Mouse (Mus musculus): Measurements from ENCODE around the gene Cd28. TPM values are rescaled to one million over a fixed set of nuclear protein-coding genes. Genes with fewer than 3 reads are reported as not detected.

Gene Cd28
- total and polyA plus RNA-seq, 3 experiments, result not detected

GRCm38 (mm10) chr1:60807748-60808147, 91.1 kb downstream of the Cd28 start:
- Histone ChIP-seq H3K9ac (ENCODE audit: control insufficient read depth, low read depth, low read length, poor library complexity, severe bottlenecking) (no peak overlapping the region), H3K27me3 (ENCODE audit: control insufficient read depth in 1 of 2, insufficient read depth in 2 of 2, low read length in 2 of 2) (no peaks in the 10 kb centered on the region), H3K36me3 (ENCODE audit: control insufficient read depth in 1 of 2, insufficient read depth in 2 of 2, low read length in 2 of 2) (no peaks in the 10 kb centered on the region), H3K79me2 (ENCODE audit: control insufficient read depth, insufficient read depth, low read length, poor library complexity) (no peaks in the 10 kb centered on the region), H3K4me1 (ENCODE audit: control insufficient read depth in 1 of 2, insufficient read depth in 2 of 2, low read length in 2 of 2) (no peaks in the 10 kb centered on the region), H3K27ac (ENCODE audit: control insufficient read depth, low read depth, low read length) (no peak overlapping the region), H3K9me3 (replicated peaks; ENCODE audit: insufficient read depth, low read length) (no peaks in the 10 kb centered on the region), H3K4me3 (ENCODE audit: control insufficient read depth in 1 of 2, insufficient read depth in 1 of 2, low read depth in 2 of 2, low read length in 2 of 2) (no peak overlapping the region)
- TF ChIP-seq BHLHE40 (IDR thresholded peaks at IDR 0.05; ENCODE audit: borderline replicate concordance, low read depth, low read length) (no peak), RAD21 (IDR thresholded peaks at IDR 0.05; ENCODE audit: low read depth, low read length) (no peak), MYB (IDR thresholded peaks at IDR 0.05; ENCODE audit: low read depth, low read length) (no peak), HCFC1 (IDR thresholded peaks at IDR 0.05; ENCODE audit: low read depth, low read length) (no peak), POLR2AphosphoS2 (IDR thresholded peaks at IDR 0.05; ENCODE audit: low read length) (no peak), ZC3H11A (IDR thresholded peaks at IDR 0.05; ENCODE audit: low read depth, low read length) (no peak), GATA1 (IDR thresholded peaks at IDR 0.05; ENCODE audit: low read depth, low read length) (no peak)
- DNase-seq (ENCODE audit: low read depth, low spot score), result no peak

DNA sequence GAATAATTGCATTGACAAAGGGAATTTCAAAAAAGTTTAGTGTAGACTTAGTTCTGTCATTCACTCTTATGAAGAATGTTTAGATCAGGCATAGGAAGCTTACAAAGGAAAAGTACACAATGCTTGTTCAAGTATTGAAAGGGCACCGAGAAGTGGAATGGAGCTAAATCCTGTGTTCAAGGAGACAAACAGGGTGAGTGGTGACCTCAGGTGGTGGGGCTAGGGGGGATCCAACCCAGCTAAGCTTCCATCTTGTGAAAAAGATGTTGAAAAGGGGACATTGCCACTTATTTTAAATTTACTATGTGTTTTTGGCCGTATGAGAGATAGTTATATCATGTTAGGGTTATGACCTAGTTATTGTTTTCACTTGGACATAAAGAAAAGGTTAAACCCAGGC, 91.9 kb downstream of the Cd28 start:
- no peaks in the 10 kb centered on the region for H3K79me2 ChIP-seq (ENCODE audit: control insufficient read depth, insufficient read depth, low read length, poor library complexity)
- no peak for DNase-seq (ENCODE audit: low read depth, low spot score)
- no peak for TF ChIP-seq RAD21 (IDR thresholded peaks at IDR 0.05; ENCODE audit: low read depth, low read length)
- no peak for TF ChIP-seq ZKSCAN1 (IDR thresholded peaks at IDR 0.05; ENCODE audit: low read depth, low read length)
- TF ChIP-seq ZC3H11A (IDR thresholded peaks at IDR 0.05; ENCODE audit: low read depth, low read length), result no peak
- TF ChIP-seq E2F4 (IDR thresholded peaks at IDR 0.05; ENCODE audit: borderline replicate concordance, low read depth, low read length), result no peak
- no peak for TF ChIP-seq MAZ (IDR thresholded peaks at IDR 0.05; ENCODE audit: low read depth, low read length)
- TF ChIP-seq SIN3A (IDR thresholded peaks at IDR 0.05; ENCODE audit: low read length), result no peak
- TF ChIP-seq NELFE (IDR thresholded peaks at IDR 0.05; ENCODE audit: low read depth, low read length), result no peak
- no peak for TF ChIP-seq MXI1 (IDR thresholded peaks at IDR 0.05; ENCODE audit: low read depth, low read length)
- TF ChIP-seq CTCF (IDR thresholded peaks at IDR 0.05 in 2 of 3, conservative IDR thresholded peaks at IDR 0.05 in 1 of 3; ENCODE audit: control insufficient read depth in 1 of 3, insufficient read depth in 1 of 3, low read depth in 2 of 3, low read length in 3 of 3, poor library complexity in 1 of 3, severe bottlenecking in 1 of 3), result no peak
- no peak for TF ChIP-seq USF1 (IDR thresholded peaks at IDR 0.05; ENCODE audit: low read depth, low read length)
- TF ChIP-seq HCFC1 (IDR thresholded peaks at IDR 0.05; ENCODE audit: low read depth, low read length), result no peak
- TF ChIP-seq RCOR1 (IDR thresholded peaks at IDR 0.05; ENCODE audit: low read depth, low read length), result no peak
- no peak for TF ChIP-seq CHD1 (IDR thresholded peaks at IDR 0.05; ENCODE audit: low read depth, low read length)
- TF ChIP-seq TCF12 (IDR thresholded peaks at IDR 0.05; ENCODE audit: low read depth, low read length), result no peak
- H3K9ac ChIP-seq (ENCODE audit: control insufficient read depth, low read depth, low read length, poor library complexity, severe bottlenecking), result no peak overlapping the region
- H3K27ac ChIP-seq (ENCODE audit: control insufficient read depth, low read depth, low read length), result no peak overlapping the region
- no peaks in the 10 kb centered on the region for H3K36me3 ChIP-seq (ENCODE audit: control insufficient read depth in 1 of 2, insufficient read depth in 2 of 2, low read length in 2 of 2)
- H3K4me3 ChIP-seq (ENCODE audit: control insufficient read depth in 1 of 2, insufficient read depth in 1 of 2, low read depth in 2 of 2, low read length in 2 of 2), result no peak overlapping the region
- H3K9me3 ChIP-seq (replicated peaks; ENCODE audit: insufficient read depth, low read length), result no peaks in the 10 kb centered on the region
- no peaks in the 10 kb centered on the region for H3K4me1 ChIP-seq (ENCODE audit: control insufficient read depth in 1 of 2, insufficient read depth in 2 of 2, low read length in 2 of 2)
- H3K27me3 ChIP-seq (ENCODE audit: control insufficient read depth in 1 of 2, insufficient read depth in 2 of 2, low read length in 2 of 2), result no peaks in the 10 kb centered on the region
